Mouse (Mus musculus): ENCODE measurements at regions not wholly inside any gene's neighbourhood (a gene's known extent, or its start where the extent isn't known, plus 50 kb on each side); places are given as distances from the start of the nearest gene placed in this dataset.

DNA sequence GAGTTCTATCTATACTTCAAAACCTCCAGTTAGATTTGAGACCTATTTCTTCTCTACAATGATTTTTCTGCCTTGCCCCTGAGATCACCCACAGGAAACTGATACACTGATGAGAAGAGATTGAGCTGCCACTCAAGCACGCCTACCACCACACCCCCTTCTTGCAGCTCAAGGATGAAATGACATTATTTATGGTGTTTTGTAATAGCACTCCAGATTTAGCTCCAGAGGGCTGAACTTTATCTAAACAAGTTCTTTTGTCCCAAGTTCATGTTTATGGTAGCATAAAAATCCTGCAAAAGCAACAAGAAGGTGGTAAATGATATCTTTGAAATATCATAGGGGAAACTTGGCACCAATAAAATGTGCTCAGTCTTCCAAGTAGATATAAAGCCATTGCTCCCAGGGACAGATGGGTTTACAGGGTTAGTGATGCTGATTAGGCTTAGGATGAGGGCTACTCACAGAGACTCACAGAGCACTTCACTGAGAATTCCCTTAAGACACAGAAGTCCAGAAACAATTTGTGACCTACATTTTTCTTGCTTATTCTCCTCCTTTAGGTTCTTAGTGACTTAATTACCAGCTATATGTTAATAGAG is 538.4 kb upstream of the Sema6d start:
- TF ChIP-seq CTCF (IDR thresholded peaks at IDR 0.05) = no peak

DNA sequence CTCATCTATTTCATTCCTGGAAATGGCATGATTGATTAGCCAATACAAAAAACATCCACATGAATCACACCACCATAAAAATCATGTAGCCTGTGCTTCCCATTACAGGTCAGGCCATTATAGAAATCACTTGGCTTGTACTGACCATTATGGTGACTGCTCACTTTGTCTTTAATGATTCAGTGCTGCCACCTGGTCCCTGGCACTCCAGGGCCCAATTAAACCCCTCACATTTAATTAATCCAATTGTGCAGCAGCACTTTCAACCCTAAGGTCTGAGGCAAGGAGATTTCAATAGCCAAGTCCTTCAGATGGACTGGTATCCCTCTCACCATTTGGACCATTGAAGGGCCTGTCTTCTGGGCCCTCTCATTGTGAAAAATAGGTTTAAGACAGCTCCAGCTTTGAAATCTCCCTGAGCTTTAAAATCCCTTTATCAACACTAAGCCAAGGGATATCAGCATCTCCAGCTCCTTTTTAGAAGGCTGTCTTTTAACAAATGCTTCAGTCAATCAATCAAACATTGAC is 531.6 kb upstream of the Sema6d start:
- Histone ChIP-seq H3K27ac (no peak overlapping the region), H3K4me3 (no peak overlapping the region)
- no peak for TF ChIP-seq CTCF (IDR thresholded peaks at IDR 0.05)
- no peak for DNase-seq
- intact Hi-C loops (cut with DNase I) = no loop called here

More for the DNA sequence above, 538.4 kb upstream of the Sema6d start:
- Histone ChIP-seq H3K27ac (no peak overlapping the region), H3K4me3 (no peak overlapping the region)
- DNase-seq = no peak
- intact Hi-C loops (cut with DNase I) = no loop called here
